Mouse (Mus musculus): ENCODE measurements around the gene Tmed8. TPM values are rescaled to one million over a fixed set of nuclear protein-coding genes. Genes with fewer than 3 reads are reported as not detected.

The Tmed8 gene
- polyA plus RNA-seq (2014; fragmentation: Nextera tagmentation; extraction: Ambion mirVana) = 4.9 and 5.1 TPM in 2 replicates

GRCm38 (mm10) chr12:87199973-87200586 lies at the start of gene Tmed8:
Gene Tmed8 (minus strand): TSS chr12:87200454.
- DNase-seq (ENCODE audit: low spot score) = peak; percentile 89
- Histone ChIP-seq H3K27ac (ENCODE audit: low read depth, low read length) (peak within 1 kb of the TSS; percentile 79), H3K36me3 (ENCODE audit: control insufficient read depth, insufficient read depth, low read length) (no peaks in the 10 kb centered on the region), H3K4me2 (ENCODE audit: low read depth, low read length, severe bottlenecking) (peak within 1 kb of the TSS; percentile 90), H3K9ac (ENCODE audit: low read length) (peak within 1 kb of the TSS; percentile 85), H3K9me3 (ENCODE audit: control insufficient read depth, low read length) (no peaks in the 10 kb centered on the region), H3K27me3 (ENCODE audit: control insufficient read depth, insufficient read depth, low read length) (no peaks in the 10 kb centered on the region), H3K4me1 (replicated peaks; ENCODE audit: control insufficient read depth, insufficient read depth, low read length) (peaks cover 8% of the 10 kb centered on the region; the same call in 1 of the 2 replicates), H3K4me3 (ENCODE audit: low read depth, low read length) (peak within 1 kb of the TSS; percentile 82)
- WGBS = under 1% methylated on average over 51 of the region's 70 CpGs
- ATAC-seq (replicated peaks; ENCODE audit: low FRiP score) = peak; percentile 95

GRCm38 (mm10) chr12:87238632-87239031 lies 38.4 kb upstream of the Tmed8 start, which contains the start of gene Noxred1:
Gene Noxred1 (minus strand): TSS chr12:87238732.
- WGBS = 97% methylated on average over 1 of the region's 1 CpGs
- H3K4me3 ChIP-seq (ENCODE audit: low read depth, low read length) = no peak within 1 kb of the TSS
- peaks cover 7% of the 10 kb centered on the region; the same call in 1 of the 2 replicates for H3K36me3 ChIP-seq (ENCODE audit: control insufficient read depth, insufficient read depth, low read length)
- H3K4me1 ChIP-seq (replicated peaks; ENCODE audit: control insufficient read depth, insufficient read depth, low read length) = no peaks in the 10 kb centered on the region
- no peaks in the 10 kb centered on the region for H3K9me3 ChIP-seq (ENCODE audit: control insufficient read depth, low read length)
- H3K9ac ChIP-seq (ENCODE audit: low read length) = no peak within 1 kb of the TSS
- no peak within 1 kb of the TSS for H3K4me2 ChIP-seq (ENCODE audit: low read depth, low read length, severe bottlenecking)
- ATAC-seq (replicated peaks; ENCODE audit: low FRiP score) = no peak
- H3K27ac ChIP-seq (ENCODE audit: low read depth, low read length) = no peak within 1 kb of the TSS
- DNase-seq (ENCODE audit: low spot score) = no peak
- no peaks in the 10 kb centered on the region for H3K27me3 ChIP-seq (ENCODE audit: control insufficient read depth, insufficient read depth, low read length)

GRCm38 (mm10) chr12:87236882-87237483 lies 36.7 kb upstream of the Tmed8 start:
- Histone ChIP-seq H3K4me3 (ENCODE audit: low read depth, low read length) (no peak overlapping the region), H3K9me3 (ENCODE audit: control insufficient read depth, low read length) (no peaks in the 10 kb centered on the region), H3K27ac (ENCODE audit: low read depth, low read length) (no peak overlapping the region), H3K9ac (ENCODE audit: low read length) (no peak overlapping the region), H3K4me1 (replicated peaks; ENCODE audit: control insufficient read depth, insufficient read depth, low read length) (no peaks in the 10 kb centered on the region), H3K27me3 (ENCODE audit: control insufficient read depth, insufficient read depth, low read length) (no peaks in the 10 kb centered on the region), H3K36me3 (ENCODE audit: control insufficient read depth, insufficient read depth, low read length) (peaks cover 7% of the 10 kb centered on the region; the same call in 1 of the 2 replicates), H3K4me2 (ENCODE audit: low read depth, low read length, severe bottlenecking) (no peak overlapping the region)
- 86% methylated on average over 5 of the region's 5 CpGs for WGBS
- no peak for ATAC-seq (replicated peaks; ENCODE audit: low FRiP score)
- no peak for DNase-seq (ENCODE audit: low spot score)

- Histone ChIP-seq H3K4me2 (ENCODE audit: low read depth, low read length, severe bottlenecking) (no peak overlapping the region), H3K27me3 (ENCODE audit: control insufficient read depth, insufficient read depth, low read length) (no peaks in the 10 kb centered on the region), H3K9me3 (ENCODE audit: control insufficient read depth, low read length) (no peaks in the 10 kb centered on the region), H3K9ac (ENCODE audit: low read length) (no peak overlapping the region), H3K4me3 (ENCODE audit: low read depth, low read length) (no peak overlapping the region), H3K36me3 (ENCODE audit: control insufficient read depth, insufficient read depth, low read length) (no peaks in the 10 kb centered on the region), H3K4me1 (replicated peaks; ENCODE audit: control insufficient read depth, insufficient read depth, low read length) (no peaks in the 10 kb centered on the region), H3K27ac (ENCODE audit: low read depth, low read length) (no peak overlapping the region)
- DNase-seq (ENCODE audit: low spot score) (no peak), ATAC-seq (replicated peaks; ENCODE audit: low FRiP score) (no peak)
Measured at GRCm38 (mm10) chr12:87230379-87230895, 30.2 kb upstream of the Tmed8 start.

GRCm38 (mm10) chr12:87229633-87230032 lies 29.4 kb upstream of the Tmed8 start:
- Histone ChIP-seq H3K4me1 (replicated peaks; ENCODE audit: control insufficient read depth, insufficient read depth, low read length) (no peaks in the 10 kb centered on the region), H3K27me3 (ENCODE audit: control insufficient read depth, insufficient read depth, low read length) (no peaks in the 10 kb centered on the region), H3K27ac (ENCODE audit: low read depth, low read length) (no peak overlapping the region), H3K4me2 (ENCODE audit: low read depth, low read length, severe bottlenecking) (no peak overlapping the region), H3K9me3 (ENCODE audit: control insufficient read depth, low read length) (no peaks in the 10 kb centered on the region), H3K36me3 (ENCODE audit: control insufficient read depth, insufficient read depth, low read length) (no peaks in the 10 kb centered on the region), H3K9ac (ENCODE audit: low read length) (no peak overlapping the region), H3K4me3 (ENCODE audit: low read depth, low read length) (no peak overlapping the region)
- WGBS = 95% methylated on average over 2 of the region's 2 CpGs
- ATAC-seq (replicated peaks; ENCODE audit: low FRiP score) (no peak), DNase-seq (ENCODE audit: low spot score) (no peak)

GRCm38 (mm10) chr12:87226801-87227200 lies 26.5 kb upstream of the Tmed8 start:
- Histone ChIP-seq H3K27ac (ENCODE audit: low read depth, low read length) (no peak overlapping the region), H3K9me3 (ENCODE audit: control insufficient read depth, low read length) (no peaks in the 10 kb centered on the region), H3K4me3 (ENCODE audit: low read depth, low read length) (no peak overlapping the region), H3K9ac (ENCODE audit: low read length) (no peak overlapping the region), H3K4me2 (ENCODE audit: low read depth, low read length, severe bottlenecking) (no peak overlapping the region), H3K4me1 (replicated peaks; ENCODE audit: control insufficient read depth, insufficient read depth, low read length) (no peaks in the 10 kb centered on the region), H3K27me3 (ENCODE audit: control insufficient read depth, insufficient read depth, low read length) (no peaks in the 10 kb centered on the region), H3K36me3 (ENCODE audit: control insufficient read depth, insufficient read depth, low read length) (no peaks in the 10 kb centered on the region)
- ATAC-seq (replicated peaks; ENCODE audit: low FRiP score) (no peak), DNase-seq (ENCODE audit: low spot score) (no peak)
- 79% methylated on average over 7 of the region's 7 CpGs for WGBS

GRCm38 (mm10) chr12:87224950-87225349 lies 24.7 kb upstream of the Tmed8 start:
- Histone ChIP-seq H3K9ac (ENCODE audit: low read length) (no peak overlapping the region), H3K4me3 (ENCODE audit: low read depth, low read length) (no peak overlapping the region), H3K27ac (ENCODE audit: low read depth, low read length) (no peak overlapping the region), H3K36me3 (ENCODE audit: control insufficient read depth, insufficient read depth, low read length) (no peaks in the 10 kb centered on the region), H3K9me3 (ENCODE audit: control insufficient read depth, low read length) (no peaks in the 10 kb centered on the region), H3K4me1 (replicated peaks; ENCODE audit: control insufficient read depth, insufficient read depth, low read length) (no peaks in the 10 kb centered on the region), H3K27me3 (ENCODE audit: control insufficient read depth, insufficient read depth, low read length) (no peaks in the 10 kb centered on the region), H3K4me2 (ENCODE audit: low read depth, low read length, severe bottlenecking) (no peak overlapping the region)
- ATAC-seq (replicated peaks; ENCODE audit: low FRiP score) (no peak), DNase-seq (ENCODE audit: low spot score) (no peak)
- 71% methylated on average over 10 of the region's 10 CpGs for WGBS

GRCm38 (mm10) chr12:87219362-87219761 lies 19.1 kb upstream of the Tmed8 start:
- Histone ChIP-seq H3K9ac (ENCODE audit: low read length) (no peak overlapping the region), H3K27ac (ENCODE audit: low read depth, low read length) (no peak overlapping the region), H3K27me3 (ENCODE audit: control insufficient read depth, insufficient read depth, low read length) (no peaks in the 10 kb centered on the region), H3K9me3 (ENCODE audit: control insufficient read depth, low read length) (no peaks in the 10 kb centered on the region), H3K4me3 (ENCODE audit: low read depth, low read length) (no peak overlapping the region), H3K36me3 (ENCODE audit: control insufficient read depth, insufficient read depth, low read length) (no peaks in the 10 kb centered on the region), H3K4me1 (replicated peaks; ENCODE audit: control insufficient read depth, insufficient read depth, low read length) (no peaks in the 10 kb centered on the region), H3K4me2 (ENCODE audit: low read depth, low read length, severe bottlenecking) (no peak overlapping the region)
- ATAC-seq (replicated peaks; ENCODE audit: low FRiP score) = no peak
- no peak for DNase-seq (ENCODE audit: low spot score)
- WGBS = 81% methylated on average over 7 of the region's 7 CpGs

GRCm38 (mm10) chr12:87217596-87217995 lies 17.3 kb upstream of the Tmed8 start:
- H3K4me1 ChIP-seq (replicated peaks; ENCODE audit: control insufficient read depth, insufficient read depth, low read length) = no peaks in the 10 kb centered on the region
- no peak overlapping the region for H3K4me2 ChIP-seq (ENCODE audit: low read depth, low read length, severe bottlenecking)
- ATAC-seq (replicated peaks; ENCODE audit: low FRiP score) = no peak
- no peak overlapping the region for H3K4me3 ChIP-seq (ENCODE audit: low read depth, low read length)
- no peak for DNase-seq (ENCODE audit: low spot score)
- H3K27me3 ChIP-seq (ENCODE audit: control insufficient read depth, insufficient read depth, low read length) = no peaks in the 10 kb centered on the region
- no peak overlapping the region for H3K27ac ChIP-seq (ENCODE audit: low read depth, low read length)
- H3K9me3 ChIP-seq (ENCODE audit: control insufficient read depth, low read length) = no peaks in the 10 kb centered on the region
- no peak overlapping the region for H3K9ac ChIP-seq (ENCODE audit: low read length)
- no peaks in the 10 kb centered on the region for H3K36me3 ChIP-seq (ENCODE audit: control insufficient read depth, insufficient read depth, low read length)
